In genomic region chr17:28866921-28867320, GRCm38 (mm10) we compare ENCODE assay signal across 23 mouse cellular contexts. TPM values are rescaled to one million over a fixed set of nuclear protein-coding genes. Genes with fewer than 3 reads are reported as not detected.
A peak's percentile ranks its signal among the peaks of the same experiment; 100 is the strongest.
DNase-seq lines count a peak whose midpoint lies in the region; ATAC-seq and TF ChIP-seq lines count a peak whose summit lies in the region.
"Had no signal": no experiment of that assay in that cellular context is flagged by ENCODE, and none has a peak within 500 bp of the region (broad histone marks: within the 10 kb centered on the region; RNA-seq: fewer than 3 reads in every experiment).

No protein-coding gene starts in this region.

- H3K9ac ChIP-seq in intestine, embryonic 15.5 days: no peak overlapping the region
- no peak overlapping the region for H3K9ac ChIP-seq in intestine, embryonic 16.5 days (ENCODE audit: low read depth, low read length)
- no peak overlapping the region for H3K9ac ChIP-seq in ES-E14 (ENCODE audit: insufficient read depth, low read depth, low read length, poor library complexity, severe bottlenecking)
- H3K9ac ChIP-seq: embryonic facial prominence, embryonic 12.5 days; forebrain, embryonic 13.5 days; forebrain, embryonic 15.5 days; forebrain, postnatal 0 days had no signal

- no peak overlapping the region for H3K4me2 ChIP-seq in intestine, embryonic 15.5 days (replicated peaks)
- no peak overlapping the region for H3K4me2 ChIP-seq in intestine, embryonic 16.5 days (ENCODE audit: low read depth, low read length)
- H3K4me2 ChIP-seq: embryonic facial prominence, embryonic 12.5 days; forebrain, embryonic 13.5 days; forebrain, embryonic 15.5 days had no signal

- H3K9me3 ChIP-seq in intestine, embryonic 15.5 days: no peaks in the 10 kb centered on the region
- no peaks in the 10 kb centered on the region for H3K9me3 ChIP-seq in intestine, embryonic 16.5 days (ENCODE audit: control insufficient read depth, low read length)
- H3K9me3 ChIP-seq in ES-E14 (ENCODE audit: control insufficient read depth, insufficient read depth, low read depth, low read length): no peaks in the 10 kb centered on the region
- H3K9me3 ChIP-seq: embryonic facial prominence, embryonic 10.5 days; embryonic facial prominence, embryonic 12.5 days; forebrain, embryonic 13.5 days; forebrain, embryonic 15.5 days had no signal

- ATAC-seq in intestine, embryonic 15.5 days: 0 out of 2 replicates have a peak, but pooled peaks have one; percentile 41
- ATAC-seq in intestine, embryonic 16.5 days: no peak
- ATAC-seq: CD4-positive, CD25-positive, alpha-beta regulatory T cell, adult 4 months; forebrain, embryonic 13.5 days; forebrain, embryonic 15.5 days; forebrain, postnatal 0 days; Patski had no signal

- in situ Hi-C loops in ES-E14 (cut with MboI; ENCODE audit: low sequenced_read_pairs in 2 of 2, unreplicated experiment in 2 of 2): no loop called here

- no peaks in the 10 kb centered on the region for H3K4me1 ChIP-seq in intestine, embryonic 15.5 days (replicated peaks)
- no peaks in the 10 kb centered on the region for H3K4me1 ChIP-seq in intestine, embryonic 16.5 days (ENCODE audit: control insufficient read depth, insufficient read depth, low read length)
- H3K4me1 ChIP-seq in ES-E14 (ENCODE audit: control insufficient read depth in 2 of 2, insufficient read depth in 2 of 2, low read length in 2 of 2, poor library complexity in 1 of 2): peaks cover 0 to 2% of the 10 kb centered on the region in 2 experiments; a peak in 2 of 4 replicates
- H3K4me1 ChIP-seq: embryonic facial prominence, embryonic 12.5 days had no signal

- no peaks in the 10 kb centered on the region for H3K27me3 ChIP-seq in intestine, embryonic 15.5 days (replicated peaks)
- H3K27me3 ChIP-seq in intestine, embryonic 16.5 days (replicated peaks; ENCODE audit: control insufficient read depth, insufficient read depth, low read length): no peaks in the 10 kb centered on the region
- H3K27me3 ChIP-seq: embryonic facial prominence, embryonic 12.5 days; forebrain, embryonic 13.5 days; forebrain, embryonic 15.5 days; Patski had no signal

- H3K27ac ChIP-seq in intestine, embryonic 15.5 days: no peak overlapping the region
- H3K27ac ChIP-seq in intestine, embryonic 16.5 days (ENCODE audit: low read length): no peak overlapping the region
- no peak overlapping the region for H3K27ac ChIP-seq in ES-E14 (ENCODE audit: insufficient read depth, low read depth, low read length, poor library complexity, severe bottlenecking)
- H3K27ac ChIP-seq: embryonic facial prominence, embryonic 10.5 days; embryonic facial prominence, embryonic 12.5 days; forebrain, embryonic 13.5 days; forebrain, embryonic 15.5 days had no signal

- DNase-seq in ES-E14 (ENCODE audit: low read depth, low spot score) (no peak), R1 (ENCODE audit: low read depth, low spot score) (peak; percentile 34)
- DNase-seq in gastrocnemius, postnatal 25 days: no peak
- DNase-seq: adrenal gland, adult 2 months; adrenal gland, postnatal 10 days; adrenal gland, postnatal 36 days; B cell, adult 2 months; cerebellum, adult 11-12 months; cerebellum, adult 2 months; cerebellum, adult 9-10 months; cerebellum, postnatal 10 days; cerebellum, postnatal 25 days; forebrain, postnatal 0 days had no signal

- H3K36me3 ChIP-seq in intestine, embryonic 15.5 days: no peaks in the 10 kb centered on the region
- H3K36me3 ChIP-seq in intestine, embryonic 16.5 days (ENCODE audit: control insufficient read depth, insufficient read depth, low read length): no peaks in the 10 kb centered on the region
- no peaks in the 10 kb centered on the region for H3K36me3 ChIP-seq in ES-E14 (ENCODE audit: control insufficient read depth, insufficient read depth, low read length, poor library complexity, severe bottlenecking)
- H3K36me3 ChIP-seq: embryonic facial prominence, embryonic 10.5 days; embryonic facial prominence, embryonic 12.5 days; forebrain, embryonic 15.5 days had no signal

- no peak overlapping the region for H3K4me3 ChIP-seq in intestine, embryonic 15.5 days (replicated peaks)
- H3K4me3 ChIP-seq in intestine, embryonic 16.5 days (ENCODE audit: low read length): no peak overlapping the region
- no peak overlapping the region for H3K4me3 ChIP-seq in ES-E14 (ENCODE audit: insufficient read depth in 1 of 2, low read depth in 1 of 2, low read length in 2 of 2, poor library complexity in 1 of 2, severe bottlenecking in 1 of 2)
- H3K4me3 ChIP-seq: embryonic facial prominence, embryonic 10.5 days; embryonic facial prominence, embryonic 12.5 days; forebrain, embryonic 13.5 days; forebrain, embryonic 15.5 days had no signal

TF ChIP-seq in ES-E14, 5 proteins besides CTCF, POLR2A, EP300 and RAD21:
- TF ChIP-seq HCFC1 (IDR thresholded peaks at IDR 0.05; ENCODE audit: borderline replicate concordance, insufficient read depth, low read length) (peak; percentile 52; the same call in 1 of the 2 replicates), ZNF384 (IDR thresholded peaks at IDR 0.05; ENCODE audit: low read depth, low read length) (no peak), ZC3H11A (IDR thresholded peaks at IDR 0.05; ENCODE audit: borderline replicate concordance, low read depth, low read length) (no peak), CHD2 (IDR thresholded peaks at IDR 0.05; ENCODE audit: low read depth, low read length) (no peak), MAFK (IDR thresholded peaks at IDR 0.05; ENCODE audit: insufficient read depth, low read depth, low read length) (no peak)

RNA-seq across cellular contexts. Expression of gene Pnpla1, which starts 8.7 kb away (rescaled TPM):
- 0.95 and 1.2 TPM in 2 replicates for polyA plus RNA-seq in intestine, embryonic 15.5 days (2015; fragmentation: Nextera tagmentation; extraction: Ambion mirVana)
- 1.7 and 1.9 TPM in 2 replicates for polyA plus RNA-seq in intestine, embryonic 16.5 days (2015; fragmentation: Nextera tagmentation; extraction: Ambion mirVana)
- total RNA-seq in ES-E14 (2012; rRNA removed): 0.05 and 0.27 TPM in 2 replicates
- total RNA-seq in gastrocnemius, postnatal 25 days (2021): not detected
- total RNA-seq: adrenal gland, postnatal 10 days; CH12.LX; forebrain, postnatal 0 days had no signal
- polyA plus RNA-seq: CD4-positive, CD25-positive, alpha-beta regulatory T cell, adult 4 months; forebrain, embryonic 11.5 days; forebrain, embryonic 13.5 days; forebrain, embryonic 15.5 days; Patski had no signal

RNA-seq across cellular contexts. Expression of gene 4930539E08Rik, which starts 48.2 kb away (rescaled TPM):
- polyA plus RNA-seq in intestine, embryonic 15.5 days (2015; fragmentation: Nextera tagmentation; extraction: Ambion mirVana): 4.4 and 4.8 TPM in 2 replicates
- 3.9 and 4.2 TPM in 2 replicates for polyA plus RNA-seq in intestine, embryonic 16.5 days (2015; fragmentation: Nextera tagmentation; extraction: Ambion mirVana)
- 1.2 and 1.4 TPM in 2 replicates for total RNA-seq in ES-E14 (2012; rRNA removed)
- not detected for total RNA-seq in gastrocnemius, postnatal 25 days (2021)
- total RNA-seq: adrenal gland, adult 2 months; adrenal gland, postnatal 36 days had no signal
